Mouse (Mus musculus) intestine, embryonic 16.5 days (tissue): Measurements from ENCODE around the gene Miga1. TPM values are rescaled to one million over a fixed set of nuclear protein-coding genes. Genes with fewer than 3 reads are reported as not detected.
A peak's percentile ranks its signal among the peaks of the same experiment; 100 is the strongest.

Experiments
- ATAC-seq: fragments of 200-750 bp; cut with Nextera tagmentation; 2 replicates; pipeline ENCODE4 v1.8.0; 2017; ENCODE audit warnings: moderate TSS enrichment, moderate library complexity
- H3K27ac ChIP-seq: fragments of 300-500 bp; sonication (generic); 2 replicates; pipeline ENCODE4 v1.5.1; 2014; ENCODE audit warnings: mild to moderate bottlenecking, low read length
- H3K27me3 ChIP-seq: fragments of 300-500 bp; sonication (generic); replicated peaks from 2 replicates; pipeline ENCODE4 v1.6.1; 2014; ENCODE audit warnings: low read length, control low read depth, mixed read lengths; ENCODE audit not compliant: control insufficient read depth, insufficient read depth
- H3K36me3 ChIP-seq: fragments of 300-500 bp; sonication (generic); 2 replicates; pipeline ENCODE4 v1.6.1; 2014; ENCODE audit warnings: low read length, control low read depth; ENCODE audit not compliant: control insufficient read depth, insufficient read depth
- H3K4me1 ChIP-seq: fragments of 300-500 bp; sonication (generic); 2 replicates; pipeline ENCODE4 v1.6.1; 2014; ENCODE audit warnings: low read length, control low read depth, mixed read lengths; ENCODE audit not compliant: control insufficient read depth, insufficient read depth
- H3K4me2 ChIP-seq: fragments of 300-500 bp; sonication (generic); 2 replicates; pipeline ENCODE4 v1.6.1; 2014; ENCODE audit warnings: low read depth, low read length, control low read depth
- H3K4me3 ChIP-seq: fragments of 300-500 bp; sonication (generic); 2 replicates; pipeline ENCODE4 v1.5.1; 2014; ENCODE audit warnings: mild to moderate bottlenecking, low read length
- H3K9ac ChIP-seq: fragments of 300-500 bp; sonication (generic); 2 replicates; pipeline ENCODE4 v1.6.1; 2014; ENCODE audit warnings: low read depth, low read length
- H3K9me3 ChIP-seq: fragments of 300-500 bp; sonication (generic); 2 replicates; pipeline ENCODE4 v1.6.1; 2016; ENCODE audit warnings: low read length, control low read depth; ENCODE audit not compliant: control insufficient read depth
- WGBS: fragments of 180-500 bp; shearing (Covaris S2); extraction: QIAGEN DNeasy Blood & Tissue Kit; methylation state at CpG from one replicate; pipeline ENCODE4 v1.1.7; 2014; 5-methylcytosine and 5-hydroxymethylcytosine counted together
- polyA plus RNA-seq: library from polyadenylated mRNA; unstranded; fragments of >200 nt; fragmentation: Nextera tagmentation; extraction: Ambion mirVana; gene quantifications from 2 replicates; pipeline ENCODE4 v1.2.1, GENCODE M21; 2015

The Miga1 gene
- polyA plus RNA-seq, 1 experiment from 2014 or later = 13.5 TPM

- Histone ChIP-seq H3K4me3 (no peak overlapping the region), H3K27ac (peak overlapping the region; percentile 47), H3K27me3 (no peaks in the 10 kb centered on the region), H3K4me1 (peaks cover 46% of the 10 kb centered on the region), H3K4me2 (no peak overlapping the region), H3K9me3 (no peaks in the 10 kb centered on the region), H3K36me3 (no peaks in the 10 kb centered on the region), H3K9ac (no peak overlapping the region)
- WGBS = 62% methylated on average over 5 of the region's 5 CpGs
- ATAC-seq = no peak
Measured at GRCm38 (mm10) chr3:152350966-152351365, 10.8 kb upstream of the Miga1 start.

GRCm38 (mm10) chr3:152350431-152350830, 10.2 kb upstream of the Miga1 start:
- no peaks in the 10 kb centered on the region for H3K27me3 ChIP-seq
- ATAC-seq = peak; percentile 21
- H3K9me3 ChIP-seq = no peaks in the 10 kb centered on the region
- peak overlapping the region; percentile 47 for H3K27ac ChIP-seq
- H3K4me3 ChIP-seq = no peak overlapping the region
- H3K36me3 ChIP-seq = no peaks in the 10 kb centered on the region
- peaks cover 44% of the 10 kb centered on the region for H3K4me1 ChIP-seq
- 60% methylated on average over 3 of the region's 3 CpGs for WGBS
- H3K4me2 ChIP-seq = peak overlapping the region; percentile 22; the same call in 1 of the 2 replicates
- peak overlapping the region; percentile 17; the same call in 1 of the 2 replicates for H3K9ac ChIP-seq

GRCm38 (mm10) chr3:152348011-152348830, 8.0 kb upstream of the Miga1 start:
- H3K4me1 ChIP-seq = peaks cover 35% of the 10 kb centered on the region
- no peaks in the 10 kb centered on the region for H3K27me3 ChIP-seq
- ATAC-seq = no peak
- H3K9me3 ChIP-seq = no peaks in the 10 kb centered on the region
- H3K36me3 ChIP-seq = no peaks in the 10 kb centered on the region
- no peak overlapping the region for H3K27ac ChIP-seq
- 0 out of 2 replicates have a peak overlapping the region, but pooled peaks have one; percentile 7 for H3K4me3 ChIP-seq
- H3K4me2 ChIP-seq = no peak overlapping the region
- no peak overlapping the region for H3K9ac ChIP-seq
- 84% methylated on average over 10 of the region's 10 CpGs for WGBS

GRCm38 (mm10) chr3:152347227-152347626, 7.0 kb upstream of the Miga1 start:
- ATAC-seq = no peak
- H3K4me2 ChIP-seq = peak overlapping the region; percentile 55
- peak overlapping the region; percentile 95 for H3K9ac ChIP-seq
- H3K27me3 ChIP-seq = no peaks in the 10 kb centered on the region
- no peak overlapping the region for H3K27ac ChIP-seq
- H3K36me3 ChIP-seq = no peaks in the 10 kb centered on the region
- H3K9me3 ChIP-seq = no peaks in the 10 kb centered on the region
- H3K4me3 ChIP-seq = peak overlapping the region; percentile 76
- WGBS = 35% methylated on average over 3 of the region's 3 CpGs
- peaks cover 29% of the 10 kb centered on the region for H3K4me1 ChIP-seq

GRCm38 (mm10) chr3:152346633-152347141, 6.5 kb upstream of the Miga1 start:
- no peaks in the 10 kb centered on the region for H3K9me3 ChIP-seq
- peaks cover 29% of the 10 kb centered on the region for H3K4me1 ChIP-seq
- under 1% methylated on average over 47 of the region's 54 CpGs for WGBS
- H3K9ac ChIP-seq = peak overlapping the region; percentile 95
- peak overlapping the region; percentile 75 for H3K27ac ChIP-seq
- peak overlapping the region; percentile 55 for H3K4me2 ChIP-seq
- peak overlapping the region; percentile 76 for H3K4me3 ChIP-seq
- ATAC-seq = peak; percentile 68
- no peaks in the 10 kb centered on the region for H3K27me3 ChIP-seq
- H3K36me3 ChIP-seq = no peaks in the 10 kb centered on the region

- Histone ChIP-seq H3K36me3 (no peaks in the 10 kb centered on the region), H3K27me3 (no peaks in the 10 kb centered on the region), H3K9me3 (no peaks in the 10 kb centered on the region), H3K9ac (peak within 1 kb of the TSS; percentile 95), H3K4me2 (peak within 1 kb of the TSS; percentile 58), H3K27ac (peak within 1 kb of the TSS; percentile 87), H3K4me1 (peaks cover 24% of the 10 kb centered on the region), H3K4me3 (peak within 1 kb of the TSS; percentile 76)
- WGBS = 8% methylated on average over 38 of the region's 44 CpGs
- ATAC-seq = peak; percentile 97
Measured at GRCm38 (mm10) chr3:152345732-152346632, 5.8 kb upstream of the Miga1 start, which contains the start of gene Usp33. TSS of gene Usp33 (plus strand) at chr3:152346478.

- H3K4me1 ChIP-seq = peaks cover 12% of the 10 kb centered on the region
- no peak overlapping the region for H3K4me3 ChIP-seq
- H3K27ac ChIP-seq = no peak overlapping the region
- H3K27me3 ChIP-seq = no peaks in the 10 kb centered on the region
- no peak overlapping the region for H3K4me2 ChIP-seq
- H3K9me3 ChIP-seq = no peaks in the 10 kb centered on the region
- no peak for ATAC-seq
- no peaks in the 10 kb centered on the region for H3K36me3 ChIP-seq
- 88% methylated on average over 15 of the region's 15 CpGs for WGBS
- no peak overlapping the region for H3K9ac ChIP-seq
Measured at GRCm38 (mm10) chr3:152342961-152343517, 2.8 kb upstream of the Miga1 start.

GRCm38 (mm10) chr3:152336085-152336484, 4.1 kb downstream of the Miga1 start:
- Histone ChIP-seq H3K9ac (no peak overlapping the region), H3K4me1 (peaks cover 6% of the 10 kb centered on the region; the same call in 1 of the 2 replicates), H3K27ac (no peak overlapping the region), H3K9me3 (no peaks in the 10 kb centered on the region), H3K27me3 (no peaks in the 10 kb centered on the region), H3K4me3 (no peak overlapping the region), H3K36me3 (peaks cover 12% of the 10 kb centered on the region; the same call in 1 of the 2 replicates), H3K4me2 (no peak overlapping the region)
- 82% methylated on average over 8 of the region's 8 CpGs for WGBS
- no peak for ATAC-seq
